Mouse (Mus musculus): Measurements from ENCODE around the gene 9230102O04Rik.

DNA sequence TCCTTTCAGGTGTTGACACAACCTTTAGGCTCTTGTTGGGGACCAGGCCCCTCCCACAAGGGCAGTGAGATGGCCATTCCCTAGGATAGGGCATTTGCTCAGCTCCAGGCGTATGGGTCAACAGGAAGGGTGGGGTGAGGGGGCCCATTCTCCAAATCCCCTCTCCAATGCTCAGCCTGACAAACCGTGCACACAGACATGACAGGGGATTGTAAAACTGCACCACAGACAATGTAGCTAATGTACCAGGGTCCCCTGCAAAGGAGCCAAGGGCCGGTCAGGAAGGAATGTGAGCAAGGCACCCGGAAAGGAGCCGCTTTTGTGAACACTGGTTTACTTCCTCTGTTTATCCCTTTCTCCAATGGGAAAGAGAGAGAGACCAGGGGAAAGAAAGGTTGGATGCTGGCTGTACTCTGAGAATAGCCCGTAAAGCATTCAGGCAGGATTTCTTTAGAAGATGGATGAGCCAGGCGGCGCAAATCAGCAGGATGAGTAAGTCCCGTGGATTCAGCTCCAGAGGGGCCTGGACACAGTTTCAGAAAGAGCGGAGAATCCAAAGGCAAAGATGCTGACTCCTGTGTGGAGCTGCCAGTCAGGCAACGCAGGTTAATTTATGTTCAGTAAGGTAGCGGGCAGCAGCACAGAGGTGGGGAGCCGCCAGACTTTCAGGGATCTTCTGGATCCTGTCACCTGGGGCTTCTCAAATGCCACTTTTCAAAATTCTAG, 36.3 kb downstream of the 9230102O04Rik start:
- TF ChIP-seq CTCF (IDR thresholded peaks at IDR 0.05; ENCODE audit: low read depth) (no peak), EP300 (optimal IDR thresholded peaks at IDR 0.05) (no peak)

All from stomach, postnatal 0 days (tissue).